Mouse (Mus musculus) neural tube, embryonic 11.5 days (tissue): ENCODE data around the gene Cfap54. TPM values are rescaled to one million over a fixed set of nuclear protein-coding genes. Genes with fewer than 3 reads are reported as not detected.

Experiments
- ATAC-seq: fragments of 200-750 bp; cut with Nextera tagmentation; 2 replicates; pipeline ENCODE4 v1.8.0; 2017; ENCODE audit warnings: moderate number of reproducible peaks, mild to moderate bottlenecking, moderate TSS enrichment, moderate library complexity; ENCODE audit not compliant: insufficient read depth, low FRiP score, low TSS enrichment
- DNase-seq: peaks from one replicate; pipeline ENCODE4 v3.0.0-alpha.2; 2015; ENCODE audit warnings: low spot score
- H3K27ac ChIP-seq: fragments of 300-500 bp; sonication (generic); 2 replicates; pipeline ENCODE4 v1.5.1; 2014; ENCODE audit warnings: low read depth, mild to moderate bottlenecking, low read length
- H3K27me3 ChIP-seq: fragments of 300-500 bp; sonication (generic); 2 replicates; pipeline ENCODE4 v1.6.1; 2014; ENCODE audit warnings: mild to moderate bottlenecking, low read length, mixed read lengths; ENCODE audit not compliant: control insufficient read depth, insufficient read depth
- H3K36me3 ChIP-seq: fragments of 300-500 bp; sonication (generic); 2 replicates; pipeline ENCODE4 v1.6.1; 2014; ENCODE audit warnings: mild to moderate bottlenecking, low read length, moderate library complexity, mixed read lengths; ENCODE audit not compliant: control insufficient read depth, insufficient read depth
- H3K4me1 ChIP-seq: fragments of 300-500 bp; sonication (generic); 2 replicates; pipeline ENCODE4 v1.6.1; 2014; ENCODE audit warnings: low read length, mixed read lengths; ENCODE audit not compliant: control insufficient read depth, insufficient read depth
- H3K4me2 ChIP-seq: fragments of 300-500 bp; sonication (generic); 2 replicates; pipeline ENCODE4 v1.6.1; 2014; ENCODE audit warnings: low read depth, mild to moderate bottlenecking, moderate library complexity
- H3K4me3 ChIP-seq: fragments of 300-500 bp; sonication (generic); 2 replicates; pipeline ENCODE4 v1.5.1; 2014; ENCODE audit warnings: low read depth, low read length
- H3K9ac ChIP-seq: fragments of 300-500 bp; sonication (generic); 2 replicates; pipeline ENCODE4 v1.6.1; 2014; ENCODE audit warnings: mild to moderate bottlenecking, low read length
- H3K9me3 ChIP-seq: fragments of 300-500 bp; sonication (generic); 2 replicates; pipeline ENCODE4 v1.6.1; 2016; ENCODE audit warnings: low read length; ENCODE audit not compliant: control insufficient read depth
- WGBS: fragments of 180-500 bp; shearing (Covaris S2); extraction: QIAGEN DNeasy Blood & Tissue Kit; methylation state at CpG from one replicate; pipeline ENCODE4 v1.1.7; 2014; 5-methylcytosine and 5-hydroxymethylcytosine counted together
- polyA plus RNA-seq: library from polyadenylated mRNA; unstranded; fragments of >200 nt; fragmentation: Nextera tagmentation; extraction: Ambion mirVana; gene quantifications from 2 replicates; pipeline ENCODE4 v1.2.1, GENCODE M21; 2014

Gene Cfap54
- polyA plus RNA-seq, 1 experiment from 2014 or later = 0.21 TPM

- Histone ChIP-seq H3K36me3 (no peaks in the 10 kb centered on the region), H3K27me3 (no peaks in the 10 kb centered on the region), H3K4me3 (no peak overlapping the region), H3K4me2 (no peak overlapping the region), H3K4me1 (no peaks in the 10 kb centered on the region), H3K27ac (no peak overlapping the region), H3K9me3 (no peaks in the 10 kb centered on the region), H3K9ac (no peak overlapping the region)
- DNase-seq = no peak
- 69% methylated on average over 12 of the region's 12 CpGs for WGBS
- ATAC-seq = no peak
Measured at GRCm38 (mm10) chr10:93122399-93123184, 41.2 kb upstream of the Cfap54 start.

- Histone ChIP-seq H3K27me3 (no peaks in the 10 kb centered on the region), H3K4me1 (no peaks in the 10 kb centered on the region), H3K36me3 (no peaks in the 10 kb centered on the region), H3K4me3 (no peak overlapping the region), H3K4me2 (no peak overlapping the region), H3K27ac (no peak overlapping the region), H3K9me3 (no peaks in the 10 kb centered on the region), H3K9ac (no peak overlapping the region)
- DNase-seq (no peak), ATAC-seq (no peak)
- 95% methylated on average over 6 of the region's 6 CpGs for WGBS
Measured at GRCm38 (mm10) chr10:93121262-93121860, 39.9 kb upstream of the Cfap54 start.

GRCm38 (mm10) chr10:93119809-93120208 is 38.4 kb upstream of the Cfap54 start:
- WGBS = 86% methylated on average over 5 of the region's 5 CpGs
- no peak overlapping the region for H3K27ac ChIP-seq
- H3K4me1 ChIP-seq = no peaks in the 10 kb centered on the region
- ATAC-seq (no peak), DNase-seq (no peak)
- no peak overlapping the region for H3K4me2 ChIP-seq
- H3K9ac ChIP-seq = no peak overlapping the region
- no peaks in the 10 kb centered on the region for H3K36me3 ChIP-seq
- no peaks in the 10 kb centered on the region for H3K9me3 ChIP-seq
- no peak overlapping the region for H3K4me3 ChIP-seq
- H3K27me3 ChIP-seq = no peaks in the 10 kb centered on the region

GRCm38 (mm10) chr10:93116636-93117035 is 35.2 kb upstream of the Cfap54 start:
- Histone ChIP-seq H3K9ac (no peak overlapping the region), H3K27ac (no peak overlapping the region), H3K9me3 (no peaks in the 10 kb centered on the region), H3K4me2 (no peak overlapping the region), H3K4me3 (no peak overlapping the region), H3K4me1 (no peaks in the 10 kb centered on the region), H3K27me3 (no peaks in the 10 kb centered on the region), H3K36me3 (no peaks in the 10 kb centered on the region)
- 85% methylated on average over 3 of the region's 3 CpGs for WGBS
- DNase-seq (no peak), ATAC-seq (no peak)

- Histone ChIP-seq H3K27me3 (no peaks in the 10 kb centered on the region), H3K4me3 (no peak overlapping the region), H3K27ac (no peak overlapping the region), H3K4me2 (no peak overlapping the region), H3K9me3 (no peaks in the 10 kb centered on the region), H3K9ac (no peak overlapping the region), H3K4me1 (no peaks in the 10 kb centered on the region), H3K36me3 (no peaks in the 10 kb centered on the region)
- DNase-seq (no peak), ATAC-seq (no peak)
- 97% methylated on average over 1 of the region's 1 CpGs for WGBS
Measured at GRCm38 (mm10) chr10:93115743-93116142, 34.3 kb upstream of the Cfap54 start.

- Histone ChIP-seq H3K27me3 (no peaks in the 10 kb centered on the region), H3K9ac (no peak overlapping the region), H3K27ac (no peak overlapping the region), H3K4me2 (no peak overlapping the region), H3K4me3 (no peak overlapping the region), H3K36me3 (no peaks in the 10 kb centered on the region), H3K9me3 (no peaks in the 10 kb centered on the region), H3K4me1 (no peaks in the 10 kb centered on the region)
- DNase-seq (no peak), ATAC-seq (no peak)
- WGBS = 74% methylated on average over 1 of the region's 1 CpGs
Measured at GRCm38 (mm10) chr10:93114782-93115181, 33.4 kb upstream of the Cfap54 start.

GRCm38 (mm10) chr10:93113968-93114367 is 32.5 kb upstream of the Cfap54 start:
- Histone ChIP-seq H3K27ac (no peak overlapping the region), H3K9me3 (no peaks in the 10 kb centered on the region), H3K4me3 (no peak overlapping the region), H3K9ac (no peak overlapping the region), H3K4me2 (no peak overlapping the region), H3K36me3 (no peaks in the 10 kb centered on the region), H3K27me3 (no peaks in the 10 kb centered on the region), H3K4me1 (no peaks in the 10 kb centered on the region)
- 93% methylated on average over 8 of the region's 8 CpGs for WGBS
- DNase-seq (no peak), ATAC-seq (no peak)

GRCm38 (mm10) chr10:93112021-93112420 is 30.6 kb upstream of the Cfap54 start:
- no peaks in the 10 kb centered on the region for H3K36me3 ChIP-seq
- no peaks in the 10 kb centered on the region for H3K27me3 ChIP-seq
- DNase-seq (no peak), ATAC-seq (no peak)
- no peak overlapping the region for H3K27ac ChIP-seq
- H3K4me2 ChIP-seq = no peak overlapping the region
- H3K4me3 ChIP-seq = no peak overlapping the region
- no peaks in the 10 kb centered on the region for H3K4me1 ChIP-seq
- 89% methylated on average over 6 of the region's 6 CpGs for WGBS
- H3K9ac ChIP-seq = no peak overlapping the region
- H3K9me3 ChIP-seq = no peaks in the 10 kb centered on the region

- Histone ChIP-seq H3K4me3 (no peak overlapping the region), H3K4me2 (no peak overlapping the region), H3K36me3 (no peaks in the 10 kb centered on the region), H3K9ac (no peak overlapping the region), H3K4me1 (no peaks in the 10 kb centered on the region), H3K9me3 (no peaks in the 10 kb centered on the region), H3K27me3 (no peaks in the 10 kb centered on the region), H3K27ac (no peak overlapping the region)
- DNase-seq = no peak
- 61% methylated on average over 8 of the region's 8 CpGs for WGBS
- ATAC-seq = no peak
Measured at GRCm38 (mm10) chr10:93111412-93111811, 30.0 kb upstream of the Cfap54 start.
